Mouse (Mus musculus) T-helper 2 cell (primary cell): ENCODE measurements around the gene Soat2.

Source experiments
- in situ Hi-C: fragments of 300-600 bp; cut with MboI, MseI; formaldehyde crosslinking; loops from one replicate; pipeline ENCODE4 v1.15.1; 2025; ENCODE audit warnings: high pct_unique_total_duplicates

Soat2 gene

DNA sequence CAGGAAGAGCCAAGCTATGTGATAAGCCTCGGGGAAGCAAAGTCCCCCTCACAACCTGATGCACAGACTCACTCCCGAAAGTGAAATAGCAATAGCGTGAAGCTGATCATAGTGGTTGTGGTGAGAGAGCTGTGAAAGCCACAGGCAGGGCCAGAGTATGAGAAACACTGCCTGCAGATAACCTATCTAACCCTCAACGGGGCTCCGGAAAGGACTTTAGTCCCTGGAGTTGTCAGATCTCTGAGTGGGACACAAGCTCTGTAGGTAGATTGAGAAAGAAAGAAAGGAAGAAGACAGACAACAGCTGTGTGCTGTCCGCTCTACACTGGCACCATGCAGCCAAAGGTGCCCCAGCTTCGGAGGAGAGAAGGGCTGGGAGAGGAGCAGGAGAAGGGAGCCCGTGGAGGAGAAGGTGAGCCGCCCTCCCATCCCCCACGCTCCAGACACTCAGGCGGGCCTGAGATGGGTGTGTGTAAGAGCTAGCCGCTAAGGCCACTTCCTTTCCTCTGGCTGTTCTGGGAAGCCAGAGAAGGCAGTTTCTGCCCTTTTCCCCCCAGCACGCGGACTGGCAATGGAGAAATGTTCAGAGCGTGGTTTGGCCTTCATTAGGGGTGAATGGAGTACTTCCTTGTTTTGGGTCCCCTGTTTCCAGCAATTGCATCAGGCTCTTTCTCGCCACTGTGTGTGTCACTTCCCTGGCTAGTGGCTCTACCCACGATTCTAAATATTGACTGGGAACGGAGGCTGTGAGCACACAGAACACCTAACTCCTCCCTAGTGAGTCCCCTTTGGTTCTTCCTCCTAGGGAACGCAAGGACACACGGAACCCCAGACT, at the start of gene Soat2:
Gene Soat2 (plus strand): TSS at position 226 of the 835 bp plus-strand sequence.
- in situ Hi-C loops, result no loop called here

DNA sequence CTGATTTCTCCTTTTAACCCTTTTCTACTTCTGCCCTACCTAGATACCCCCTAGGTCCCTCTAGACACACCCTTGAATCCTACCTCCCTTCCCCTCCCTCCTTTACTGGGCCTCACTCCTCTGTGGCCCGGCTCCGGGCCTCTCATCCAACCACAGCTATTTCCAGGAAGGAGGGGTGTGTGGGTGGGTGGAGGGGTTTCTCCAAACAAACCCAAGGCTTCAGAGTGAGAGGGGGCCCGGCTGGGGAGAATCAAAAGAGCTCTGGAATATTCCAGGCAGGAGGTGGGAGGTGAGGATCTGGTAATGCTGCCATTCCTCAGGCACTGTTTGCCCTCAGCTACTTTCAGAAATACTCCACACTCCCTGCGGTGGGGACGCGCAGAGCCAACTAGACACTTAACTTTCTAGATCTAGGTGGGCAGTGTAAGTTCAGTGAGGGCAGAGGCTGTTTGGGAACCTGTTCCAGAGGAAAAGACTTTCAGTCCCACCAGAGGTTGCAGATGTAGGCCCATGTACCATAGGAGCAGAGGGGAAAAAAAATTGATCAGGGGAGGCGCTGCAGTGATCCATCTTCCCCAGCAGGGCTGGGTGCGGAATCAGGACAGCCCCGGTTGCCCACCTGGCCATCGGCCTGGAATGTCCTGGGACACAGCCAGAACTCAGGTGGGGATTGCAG, 49.2 kb upstream of the Soat2 start:
- in situ Hi-C loops, result loop anchor here (10.0 kb wide), 1 partner anchor 124 kb away; no protein-coding TSS in a partner anchor

DNA sequence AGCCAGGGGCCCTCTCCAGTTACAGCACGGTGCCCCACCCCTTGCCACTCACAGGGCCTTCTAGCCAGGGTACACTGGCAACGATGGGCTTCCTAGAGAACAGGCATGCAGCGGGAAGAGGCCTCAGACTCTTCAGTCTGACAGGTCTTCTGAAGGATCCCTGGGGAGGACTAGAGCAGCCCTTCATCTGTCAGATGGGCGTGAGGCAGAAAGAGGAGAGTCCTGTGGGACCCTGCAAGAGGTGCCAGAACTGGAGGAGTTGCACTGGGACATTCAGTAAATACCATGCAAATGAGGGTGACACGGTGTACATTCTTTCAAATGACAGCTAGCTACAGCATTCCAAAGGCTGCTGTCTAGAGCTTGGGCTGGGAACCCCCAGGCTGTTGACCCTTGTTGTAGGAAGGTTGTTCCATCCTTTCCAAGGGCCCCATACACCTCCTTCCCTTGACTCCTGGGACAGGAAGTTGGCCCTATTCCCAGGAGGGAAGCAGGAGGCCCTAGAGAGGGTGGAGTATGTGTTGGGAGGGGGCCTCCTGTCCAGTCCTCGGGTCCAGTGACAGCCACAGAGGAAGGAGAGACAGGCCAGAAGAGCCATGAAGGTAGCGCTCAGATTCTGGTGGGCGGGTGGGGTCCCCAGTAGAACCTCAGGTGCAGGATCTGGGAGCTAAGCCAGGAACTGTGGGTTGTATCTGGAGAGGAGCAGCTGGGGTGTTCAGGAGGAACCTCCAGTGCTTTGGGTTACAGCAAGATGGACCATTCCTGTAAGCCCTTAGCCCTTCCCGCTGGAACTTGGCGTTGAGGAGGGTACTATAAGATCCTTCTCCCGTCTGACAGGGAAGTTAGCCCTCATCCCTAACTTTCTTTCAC, 48.4 kb upstream of the Soat2 start:
- in situ Hi-C loops, result loop anchor here (10.0 kb wide), 1 partner anchor 123 kb away; no protein-coding TSS in a partner anchor

DNA sequence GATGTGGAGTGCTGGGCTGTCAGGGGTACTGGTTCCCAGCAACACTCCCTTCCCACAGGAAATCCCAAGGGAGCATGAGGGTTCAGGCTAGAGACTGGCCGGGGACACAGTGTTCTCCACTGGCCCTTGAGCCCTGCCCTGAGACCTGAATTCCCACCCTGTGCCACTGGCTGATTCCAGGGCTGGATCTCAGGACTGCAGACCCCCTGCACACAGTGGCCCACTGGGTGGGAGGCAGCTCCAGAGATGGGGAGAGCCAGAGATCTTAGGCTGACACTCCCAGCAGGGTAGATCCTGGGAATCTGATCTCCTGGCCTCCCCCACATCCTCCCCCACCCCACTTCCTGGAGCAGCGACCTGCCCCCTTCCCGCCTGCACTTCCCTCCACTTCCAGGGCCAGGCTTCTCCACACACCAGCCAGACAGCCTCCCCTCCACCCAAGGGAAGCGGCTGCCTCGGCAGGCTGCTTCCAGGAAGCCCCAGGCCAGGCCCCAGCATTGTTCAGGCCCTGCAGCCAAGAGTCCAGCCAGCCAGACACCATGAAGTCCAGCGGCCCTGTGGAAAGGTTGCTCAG, 47.7 kb upstream of the Soat2 start:
- in situ Hi-C loops, result loop anchor here (10.0 kb wide), 1 partner anchor 122 kb away; no protein-coding TSS in a partner anchor

DNA sequence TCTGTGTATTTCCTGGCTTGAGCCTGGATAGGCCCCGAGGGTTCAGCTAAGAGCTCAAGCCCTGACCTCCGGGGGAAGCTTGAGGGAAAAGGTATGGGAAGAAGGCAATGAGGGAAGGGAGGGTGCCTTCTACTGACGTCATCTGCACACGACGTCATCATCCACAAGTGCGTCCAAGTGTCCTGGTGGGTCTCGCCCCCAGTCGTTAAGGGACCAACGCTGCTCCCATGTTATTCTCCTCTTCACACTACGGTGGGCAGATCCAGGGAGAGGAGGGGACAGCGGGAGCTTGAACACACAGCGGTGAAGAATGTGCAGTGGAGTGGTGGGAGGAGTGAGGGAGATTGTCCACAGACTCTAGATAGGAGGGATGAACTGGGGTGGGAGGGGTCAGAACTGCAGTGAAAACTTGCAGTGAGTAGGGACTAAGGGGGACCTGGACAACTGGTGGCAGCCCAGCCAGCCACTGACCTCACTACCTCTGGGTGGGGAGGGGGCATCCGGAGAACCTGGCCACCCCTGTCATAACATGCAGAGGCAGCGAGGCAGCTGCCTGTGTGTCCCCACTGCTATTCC, 46.9 kb upstream of the Soat2 start:
- in situ Hi-C loops, result loop anchor here (10.0 kb wide), 1 partner anchor 121 kb away; no protein-coding TSS in a partner anchor

DNA sequence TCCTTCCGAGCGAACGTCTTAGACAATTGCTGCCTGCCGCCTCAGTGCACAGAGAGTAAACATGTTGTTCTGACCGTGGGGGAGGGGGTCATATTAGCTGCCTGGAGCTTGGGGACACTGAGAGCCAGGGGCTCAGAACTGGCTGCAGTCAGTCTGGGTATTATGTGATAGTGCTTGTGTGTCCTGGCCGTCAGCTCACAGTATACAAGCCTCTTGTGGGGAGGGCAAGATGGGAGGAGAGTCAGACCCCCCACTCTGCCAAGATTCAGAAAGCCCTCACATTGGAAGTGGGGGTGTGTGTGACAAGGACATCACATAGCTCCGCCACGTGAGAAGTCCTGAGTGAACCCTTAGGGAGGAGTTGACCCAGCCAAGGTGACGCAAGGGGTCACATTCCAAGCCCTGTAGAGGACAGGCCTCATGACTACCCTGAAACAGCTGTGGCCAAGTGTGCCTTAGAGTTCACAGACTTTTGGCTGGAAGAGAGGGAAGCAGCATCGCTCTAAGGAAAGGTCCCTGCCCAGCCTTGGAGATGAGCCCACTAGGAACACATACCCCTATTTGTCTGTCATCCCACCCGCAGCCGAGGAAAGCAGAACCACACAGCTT, 46.3 kb upstream of the Soat2 start:
- in situ Hi-C loops, result loop anchor here (10.0 kb wide), 1 partner anchor 121 kb away; no protein-coding TSS in a partner anchor

DNA sequence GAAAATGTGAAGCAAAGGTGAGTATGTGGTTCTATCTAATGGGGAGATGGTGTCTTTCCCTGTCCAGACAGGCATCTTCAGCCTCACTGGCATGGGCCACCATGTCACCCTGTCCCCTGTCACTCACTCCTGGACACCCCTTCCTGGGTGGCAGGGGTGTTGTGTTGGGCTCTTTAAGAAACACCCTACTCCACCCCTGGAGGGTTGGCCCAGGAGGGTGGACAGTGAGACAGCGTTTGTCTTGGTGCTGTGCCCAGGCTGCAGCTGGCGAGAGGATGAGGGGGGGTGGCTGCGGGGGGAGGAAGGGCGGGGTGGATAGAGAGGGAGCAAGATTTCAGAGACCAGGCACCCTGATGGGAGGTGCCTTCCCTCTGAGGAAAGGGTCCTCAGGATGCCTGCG, 45.0 kb upstream of the Soat2 start:
- in situ Hi-C loops, result loop anchor here (5.0 to 10.0 kb wide), 2 partner anchors 42 to 119 kb away; no protein-coding TSS in a partner anchor

DNA sequence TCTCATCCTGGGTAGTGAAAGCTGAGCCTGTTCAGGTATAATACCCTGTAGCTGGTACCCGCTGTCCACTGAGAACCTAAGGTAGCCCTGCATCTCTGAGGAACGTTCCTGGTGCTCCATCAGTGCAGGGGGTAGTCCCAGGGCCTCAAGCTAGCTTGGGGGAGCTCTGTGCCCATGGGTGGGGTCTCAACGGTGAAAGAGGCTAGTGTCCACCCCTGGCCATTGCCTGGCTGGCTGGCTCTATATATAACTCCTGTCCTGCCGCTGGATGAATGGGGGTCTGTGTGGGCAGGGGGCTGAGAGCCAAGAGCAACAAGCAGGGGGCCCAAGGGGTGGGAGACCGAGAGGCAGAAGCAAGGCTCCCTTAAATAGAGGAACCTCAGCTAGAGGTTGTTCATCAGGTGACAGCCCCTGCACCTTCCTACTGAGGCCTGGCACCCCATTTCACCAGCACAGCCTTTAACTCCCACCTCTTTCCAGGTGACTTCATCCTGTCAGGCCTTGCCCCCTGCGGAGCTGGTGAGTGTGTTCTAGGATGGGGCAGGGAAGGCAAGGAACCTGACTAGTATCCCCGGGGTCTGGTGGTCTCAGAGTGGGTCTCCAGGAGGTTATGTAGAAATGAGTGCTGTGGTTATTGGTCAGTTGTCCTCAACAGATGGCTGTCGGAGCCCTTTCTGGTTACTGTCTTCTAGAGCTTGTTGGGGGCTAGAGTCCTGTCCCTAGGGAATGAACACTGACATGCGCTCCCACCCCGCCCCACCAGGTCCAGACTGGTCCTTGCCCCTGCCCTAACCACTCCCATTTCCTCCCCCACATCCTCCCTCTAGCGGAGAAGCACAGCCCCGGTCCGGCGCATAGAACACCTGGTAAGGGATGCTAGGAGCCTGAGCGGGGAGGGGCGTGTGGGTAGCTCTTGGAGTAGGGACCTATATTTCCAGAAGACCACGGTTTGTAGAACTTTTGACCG, 44.3 kb upstream of the Soat2 start:
- in situ Hi-C loops, result loop anchor here (5.0 to 10.0 kb wide), 2 partner anchors 41 to 119 kb away; no protein-coding TSS in a partner anchor

DNA sequence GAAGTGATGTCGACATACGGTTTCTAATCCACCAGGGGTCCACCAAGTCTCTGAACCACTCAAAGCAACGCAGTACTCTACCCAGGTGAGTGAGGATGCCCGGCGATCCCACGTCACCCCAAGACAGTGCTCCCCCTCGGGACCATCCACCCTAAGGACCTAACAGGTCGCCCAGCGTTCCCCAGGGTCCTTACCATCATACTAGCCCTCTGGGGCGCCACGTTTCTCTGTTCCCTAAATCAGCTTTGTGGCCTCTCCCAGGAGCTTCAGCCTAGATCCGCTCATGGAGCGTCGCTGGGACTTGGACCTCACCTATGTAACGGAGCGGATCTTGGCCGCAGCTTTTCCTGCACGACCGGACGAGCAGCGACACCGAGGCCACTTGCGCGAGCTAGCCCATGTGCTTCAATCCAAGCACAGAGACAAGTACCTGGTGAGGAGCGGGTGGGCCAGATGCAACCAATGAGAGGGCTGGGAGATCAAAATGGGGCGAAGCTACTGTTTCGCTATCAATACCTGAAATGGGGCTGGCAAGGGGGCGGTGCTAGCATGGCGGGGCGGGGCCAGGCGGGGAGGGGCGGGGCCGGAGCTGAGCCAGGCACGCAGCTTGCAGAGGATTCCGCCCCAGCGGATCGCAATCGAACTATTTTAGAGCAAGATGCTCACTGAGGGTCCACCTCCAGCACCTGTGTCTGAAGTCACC, 43.4 kb upstream of the Soat2 start:
- in situ Hi-C loops, result loop anchor here (5.0 to 10.0 kb wide), 2 partner anchors 40 to 118 kb away; no protein-coding TSS in a partner anchor

DNA sequence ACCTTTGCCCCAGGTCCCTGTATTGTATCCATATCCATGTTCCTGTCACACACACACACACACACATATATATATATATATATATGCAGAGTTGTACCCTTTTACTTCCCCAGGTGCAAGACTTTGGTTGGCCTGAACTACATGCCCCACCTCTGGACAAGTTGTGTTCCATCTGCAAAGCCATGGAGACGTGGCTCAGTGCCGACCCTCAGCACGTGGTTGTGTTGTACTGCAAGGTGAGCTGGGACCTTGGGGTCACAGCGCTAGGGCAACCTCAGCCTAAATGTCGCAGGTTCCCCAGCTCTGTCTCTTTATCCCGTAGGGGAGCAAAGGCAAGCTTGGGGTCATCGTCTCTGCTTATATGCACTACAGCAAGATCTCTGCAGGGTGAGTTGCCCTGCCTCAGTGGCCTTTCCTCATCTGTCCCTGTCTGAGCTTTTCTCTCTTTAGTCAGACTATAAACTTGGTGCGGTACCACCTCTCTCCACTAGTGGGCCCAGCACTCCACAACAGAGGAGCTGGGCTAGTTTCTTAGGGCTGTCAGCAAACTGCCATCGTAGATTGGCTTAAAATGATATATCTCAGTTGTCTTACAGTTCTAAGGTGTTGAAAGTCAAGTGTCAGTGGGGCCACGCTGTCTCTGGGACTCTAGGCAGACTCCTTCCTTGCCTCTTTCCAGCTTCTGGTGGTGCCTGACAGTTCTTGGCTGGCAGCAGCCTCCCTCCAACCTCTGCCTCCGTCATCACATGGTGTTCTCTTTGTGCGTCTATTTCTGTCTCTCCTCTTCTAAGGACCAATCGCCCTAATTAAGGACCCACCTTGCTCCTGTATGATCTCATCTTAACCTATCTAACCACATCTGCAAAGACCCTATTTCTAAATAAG, 42.4 kb upstream of the Soat2 start:
- in situ Hi-C loops, result loop anchor here (5.0 to 10.0 kb wide), 2 partner anchors 39 to 117 kb away; no protein-coding TSS in a partner anchor

DNA sequence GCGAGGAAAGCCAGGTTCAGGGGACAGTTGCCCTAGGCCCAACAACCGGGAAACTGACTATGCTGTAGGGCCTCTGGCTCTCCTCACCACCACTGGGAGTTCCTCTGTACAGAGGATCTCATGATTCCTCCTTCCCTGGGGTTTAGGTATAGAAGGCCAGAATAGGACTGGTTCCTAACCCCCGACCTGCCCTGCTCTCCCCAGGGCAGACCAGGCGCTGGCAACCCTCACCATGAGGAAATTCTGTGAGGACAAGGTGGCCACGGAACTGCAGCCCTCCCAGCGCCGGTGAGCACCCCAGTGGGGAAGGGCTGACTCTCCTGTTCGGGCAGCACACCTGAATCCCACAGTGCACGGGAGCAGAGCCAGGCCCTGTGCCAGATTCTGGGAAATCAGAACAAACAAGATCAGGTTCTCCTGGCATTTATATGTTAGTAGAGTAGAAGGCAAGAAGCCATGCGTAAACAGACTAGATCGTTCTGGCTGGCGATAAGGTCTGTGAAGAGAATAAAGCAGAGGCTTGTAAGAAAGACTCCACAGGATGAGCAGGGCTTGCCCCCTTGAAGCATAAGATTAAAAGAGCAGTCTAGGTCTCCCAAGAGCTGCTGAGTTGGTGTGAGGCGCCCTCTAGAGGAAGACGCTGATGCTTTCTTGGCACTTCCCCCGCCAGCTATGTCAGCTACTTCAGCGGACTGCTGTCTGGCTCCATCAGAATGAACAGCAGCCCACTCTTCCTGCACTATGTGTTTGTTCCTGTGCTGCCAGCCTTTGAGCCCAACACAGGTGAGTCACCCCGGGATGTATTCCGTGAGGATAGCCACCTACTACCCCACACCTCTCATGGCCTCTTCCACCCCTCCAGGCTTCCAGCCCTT, 41.4 kb upstream of the Soat2 start:
- in situ Hi-C loops, result loop anchor here (5.0 to 10.0 kb wide), 2 partner anchors 38 to 116 kb away; no protein-coding TSS in a partner anchor

DNA sequence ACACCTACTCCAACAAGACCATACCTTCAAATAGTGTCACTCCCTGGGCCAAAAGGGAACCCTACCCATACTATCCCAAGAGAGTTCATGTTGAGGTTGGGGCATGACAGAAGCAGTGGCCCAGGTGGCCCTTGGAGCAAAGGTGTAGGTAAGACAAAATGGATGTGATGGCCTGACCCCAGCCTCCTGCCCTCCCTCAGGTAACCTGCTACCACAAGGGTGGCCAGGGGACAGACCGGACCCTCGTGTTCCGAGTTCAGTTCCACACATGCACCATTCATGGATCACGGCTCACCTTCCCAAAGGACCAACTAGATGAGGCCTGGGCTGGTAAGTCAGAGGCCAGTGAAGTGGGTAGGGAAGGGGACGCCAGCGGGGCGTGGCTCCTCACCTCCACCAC, 40.1 kb upstream of the Soat2 start:
- in situ Hi-C loops, result loop anchor here (10.0 kb wide), 1 partner anchor 1285 kb away; no protein-coding TSS in a partner anchor

DNA sequence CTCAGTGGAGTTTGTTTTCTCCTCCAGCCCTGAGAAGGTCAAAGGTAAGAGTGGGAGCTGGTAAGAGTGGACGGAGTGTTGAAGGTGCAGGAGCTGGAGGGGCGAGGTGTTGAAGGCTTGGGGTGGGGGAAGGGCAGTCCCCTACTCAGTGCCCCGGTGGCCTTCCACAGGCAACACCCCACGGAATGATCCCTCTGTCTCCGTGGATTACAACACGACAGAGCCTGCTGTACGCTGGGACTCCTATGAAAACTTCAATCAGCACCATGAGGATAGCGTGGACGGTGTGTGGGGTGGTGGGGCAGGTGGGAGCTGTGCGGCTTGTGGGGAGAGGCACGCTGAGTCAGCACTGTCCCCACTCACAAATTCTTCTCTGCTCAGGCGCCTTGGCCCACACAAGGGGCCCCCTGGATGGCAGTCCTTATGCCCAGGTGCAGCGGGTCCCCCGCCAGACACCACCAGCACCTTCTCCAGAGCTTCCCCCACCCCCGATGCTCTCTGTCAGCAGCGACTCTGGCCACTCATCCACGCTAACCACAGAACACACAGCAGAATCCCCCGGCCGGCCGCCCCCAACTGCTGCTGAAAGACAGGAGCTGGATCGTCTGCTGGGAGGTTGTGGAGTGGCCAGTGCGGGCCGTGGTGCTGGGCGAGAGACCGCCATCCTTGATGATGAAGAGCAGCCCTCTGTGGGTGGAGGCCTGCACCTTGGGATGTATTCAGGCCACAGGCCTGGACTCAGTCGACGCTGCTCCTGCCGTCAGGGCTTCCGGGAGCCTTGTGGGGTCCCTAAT, 39.4 kb upstream of the Soat2 start:
- in situ Hi-C loops, result loop anchor here (10.0 kb wide), 1 partner anchor 1286 kb away; no protein-coding TSS in a partner anchor

DNA sequence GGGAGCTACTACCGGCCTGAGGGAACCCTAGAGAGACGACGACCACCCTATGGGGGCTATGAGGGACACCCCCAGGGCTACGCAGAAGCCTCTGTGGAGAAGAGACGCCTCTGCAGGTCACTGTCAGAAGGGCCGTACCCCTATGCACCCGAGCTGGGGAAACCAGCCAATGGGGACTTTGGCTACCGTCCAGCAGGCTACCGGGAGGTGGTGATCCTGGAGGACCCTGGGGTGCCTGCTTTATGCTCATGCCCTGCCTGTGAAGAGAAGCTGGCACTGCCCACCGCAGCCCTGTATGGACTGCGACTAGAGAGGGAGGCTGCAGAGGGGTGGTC, 38.9 kb upstream of the Soat2 start:
- in situ Hi-C loops, result loop anchor here (10.0 kb wide), 1 partner anchor 1287 kb away; no protein-coding TSS in a partner anchor

DNA sequence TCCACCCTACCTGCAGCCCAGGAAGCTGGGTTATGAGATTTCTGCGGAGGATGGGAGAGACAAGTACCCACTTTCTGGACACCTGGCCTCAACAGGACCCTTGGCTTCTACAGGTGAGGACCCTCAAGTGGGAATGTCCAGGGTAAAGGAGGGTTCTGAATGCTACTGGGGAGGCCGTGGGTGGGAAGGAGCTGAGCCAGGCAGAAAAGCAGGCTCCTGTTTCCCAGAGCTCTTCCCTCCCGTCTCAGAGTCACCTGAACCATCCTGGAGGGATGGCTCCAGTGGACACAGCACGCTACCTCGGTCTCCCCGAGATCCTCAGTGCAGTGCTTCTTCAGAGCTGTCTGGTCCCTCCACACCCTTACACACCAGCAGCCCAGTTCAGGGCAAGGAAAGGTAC, 38.1 kb upstream of the Soat2 start:
- in situ Hi-C loops, result loop anchor here (10.0 kb wide), 1 partner anchor 1287 kb away; no protein-coding TSS in a partner anchor
